Mouse (Mus musculus) spleen, postnatal 4 days (tissue): ENCODE data around the gene Add3.

ENCODE experiments used
- DNase-seq, 2 experiments: peaks; one replicate each; pipeline ENCODE4 v3.0.0; 2022; ENCODE audit warnings: low spot score in 2 of 2

Gene Add3

DNA sequence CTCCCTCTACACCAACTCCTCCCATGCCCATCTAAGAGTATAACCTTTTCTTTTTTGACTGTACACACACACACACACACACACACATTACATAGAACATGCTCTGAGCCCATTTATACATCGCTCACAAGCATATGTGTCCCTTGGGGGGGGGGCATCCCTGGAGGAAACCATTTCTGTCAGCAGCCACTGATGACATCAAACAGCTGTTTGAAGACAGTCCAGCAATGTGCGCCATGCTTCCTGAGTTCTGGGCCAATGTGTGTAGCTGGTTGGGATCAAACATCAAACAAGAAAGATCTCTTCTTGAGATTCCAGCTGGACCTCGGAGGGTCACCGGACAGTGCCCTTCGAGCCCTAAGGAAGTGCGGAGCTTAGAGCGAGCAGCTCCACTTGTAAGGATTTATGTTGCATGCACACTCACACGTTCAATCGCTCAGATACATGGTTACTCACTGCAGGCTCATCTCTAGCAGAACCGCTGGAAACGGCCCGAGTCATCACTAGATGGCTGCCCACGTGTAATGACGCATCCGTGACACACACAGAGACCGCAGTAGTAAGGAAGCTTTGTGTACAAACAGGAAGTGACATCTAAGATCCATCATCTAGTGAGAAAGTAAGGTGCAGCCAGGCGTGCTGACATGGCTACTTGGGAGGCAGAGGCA lies 132.9 kb downstream of the Add3 start:
- DNase-seq: no peak

DNA sequence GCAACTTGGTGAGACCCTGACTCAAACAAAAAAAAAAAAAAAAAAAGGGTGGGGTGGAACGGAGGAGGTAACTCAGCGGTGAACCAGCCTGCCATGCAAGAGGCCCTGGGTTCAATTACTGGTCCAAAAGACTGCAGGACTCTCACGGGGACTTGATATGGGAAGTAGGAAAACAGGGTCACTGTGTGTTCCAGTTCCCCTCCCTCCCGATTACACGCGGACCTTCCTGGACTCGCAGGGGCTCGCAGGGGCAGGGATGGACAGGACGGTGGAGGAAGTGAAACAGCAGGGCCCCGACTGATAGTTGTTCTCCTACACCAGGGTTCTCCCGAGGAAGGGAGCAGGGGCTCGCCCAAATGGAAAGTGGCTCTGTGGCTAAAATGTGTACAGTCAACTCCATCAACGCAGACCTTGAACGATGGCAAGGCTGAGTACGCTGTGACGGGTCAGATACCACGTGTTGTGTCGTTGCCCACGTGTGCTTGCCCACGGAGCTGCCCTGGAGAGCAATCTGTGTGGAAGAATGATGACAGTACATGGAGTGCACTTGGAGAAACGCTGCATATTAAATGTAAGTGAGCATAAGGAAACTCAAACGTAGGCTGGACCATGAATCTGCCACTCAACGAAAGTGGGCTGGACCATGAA lies 133.7 kb downstream of the Add3 start:
- no peak for DNase-seq

DNA sequence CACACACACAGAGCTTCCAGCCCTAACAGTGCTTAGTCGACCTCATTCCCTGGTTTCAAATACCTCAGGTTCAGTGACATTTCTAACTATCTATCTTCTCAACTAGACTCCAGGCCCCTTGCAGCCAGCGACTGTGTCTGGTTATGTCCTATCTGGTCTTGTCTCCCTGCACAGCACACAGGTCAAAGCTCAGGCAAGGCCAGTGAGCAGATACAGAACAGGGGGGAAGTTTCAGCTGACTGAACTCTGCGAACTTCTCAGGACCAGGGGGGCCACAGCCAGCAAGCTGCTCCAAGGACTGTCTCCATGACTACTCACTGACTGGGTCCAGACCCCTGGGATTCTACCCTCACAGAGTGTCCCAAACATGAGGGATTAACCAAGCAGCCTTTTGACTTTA lies 135.0 kb downstream of the Add3 start:
- DNase-seq: no peak

DNA sequence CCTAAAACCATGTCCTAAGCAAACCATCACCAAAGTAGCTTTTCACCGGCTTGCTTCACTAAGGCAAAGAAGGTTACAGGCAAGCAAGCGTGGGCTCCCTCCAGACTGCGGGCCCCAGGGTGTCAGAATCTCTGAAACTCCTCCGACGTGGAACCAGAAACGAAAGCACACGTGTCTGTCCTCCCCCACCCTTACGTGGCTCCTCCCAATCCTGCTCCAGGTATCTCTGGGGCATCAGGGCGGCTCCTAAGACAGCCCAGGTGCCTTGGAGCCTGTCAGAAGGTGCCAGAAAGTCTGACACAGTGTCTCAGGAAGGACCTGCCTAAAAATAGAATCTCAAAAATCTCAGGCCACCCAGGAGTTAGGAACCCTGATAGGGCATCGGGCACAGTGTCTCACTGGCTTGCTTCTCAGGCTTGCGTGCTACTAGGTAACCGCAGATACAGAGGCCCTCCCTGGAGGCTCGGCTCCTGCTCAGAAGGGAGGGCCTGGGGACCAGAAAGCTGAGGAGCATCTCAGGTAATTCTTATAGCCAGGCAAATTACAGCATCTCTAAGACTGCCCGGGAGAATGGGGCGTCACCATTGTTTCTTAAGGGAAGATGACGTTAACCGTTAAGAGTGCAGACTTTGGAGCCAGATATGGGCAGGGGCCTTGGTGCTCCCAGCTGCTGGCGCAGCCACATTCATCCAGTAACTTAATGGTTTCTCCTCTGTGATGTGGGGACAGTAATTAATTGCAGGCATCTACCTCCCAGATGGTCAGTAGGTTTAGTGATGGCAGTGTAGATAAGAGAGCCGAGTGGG lies 136.9 kb downstream of the Add3 start:
- DNase-seq: no peak

DNA sequence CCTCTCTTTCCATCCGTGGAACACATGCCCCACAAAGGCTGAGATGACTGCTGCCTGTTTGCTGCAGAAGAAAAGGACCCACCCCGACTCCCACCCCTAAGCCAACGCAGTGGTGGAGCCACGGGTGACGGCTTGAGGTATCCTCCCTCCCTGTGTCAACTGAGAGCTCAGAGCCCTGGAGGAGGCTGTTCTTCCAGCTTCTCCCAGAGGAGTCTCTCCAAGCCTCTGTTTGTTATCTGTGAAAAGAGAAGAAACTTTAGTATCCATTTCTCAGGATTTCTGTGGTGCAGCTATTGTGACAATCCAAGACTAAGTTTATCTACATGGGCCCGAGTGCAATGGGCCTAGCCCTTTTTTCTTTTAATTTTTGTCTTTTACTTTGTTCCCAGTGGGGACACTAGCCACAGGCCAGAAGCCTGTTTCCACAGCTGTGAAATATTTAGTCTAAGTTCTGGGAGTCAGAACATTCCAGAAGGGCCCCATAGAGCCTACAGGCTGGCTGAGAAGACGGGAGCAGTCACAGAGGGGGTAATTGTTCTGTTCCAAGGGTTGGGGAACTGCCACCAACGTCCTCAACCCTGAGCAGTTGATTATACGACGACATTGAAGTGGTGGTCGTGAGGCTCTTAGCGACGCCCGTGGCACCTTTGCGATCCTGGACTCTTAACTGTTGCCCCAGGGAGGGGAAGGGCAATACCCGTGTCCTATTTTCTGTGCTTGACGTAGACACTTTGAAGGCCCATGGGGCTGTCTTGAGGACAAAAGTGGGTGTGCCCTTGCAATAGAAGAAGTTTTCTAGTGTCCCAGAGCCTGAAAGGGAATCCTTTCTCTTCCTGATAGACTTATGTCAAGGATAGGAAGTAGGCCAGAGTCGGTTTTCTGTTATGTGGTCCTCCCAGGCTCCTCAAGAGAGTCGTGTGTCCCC lies 138.5 kb downstream of the Add3 start:
- no peak for DNase-seq

DNA sequence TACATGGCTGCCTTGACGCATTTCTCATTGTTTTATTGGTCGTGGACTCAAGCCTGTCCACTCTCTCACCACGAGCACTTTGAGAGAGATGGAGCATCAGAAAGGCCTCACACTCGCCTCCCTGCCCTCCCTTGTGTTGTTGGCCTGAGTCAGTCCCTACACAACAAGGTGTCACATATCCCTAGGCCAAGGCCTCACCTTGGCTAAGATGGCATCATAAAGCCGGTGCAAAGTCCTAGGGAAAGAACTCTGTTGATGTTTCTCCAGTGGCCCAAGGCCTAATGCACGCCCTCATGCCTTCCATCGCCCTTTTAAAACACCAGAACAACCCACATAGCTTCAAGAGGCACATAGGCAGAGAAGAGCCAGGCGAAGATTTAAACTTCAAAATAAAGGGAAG lies 140.0 kb downstream of the Add3 start:
- DNase-seq: no peak

DNA sequence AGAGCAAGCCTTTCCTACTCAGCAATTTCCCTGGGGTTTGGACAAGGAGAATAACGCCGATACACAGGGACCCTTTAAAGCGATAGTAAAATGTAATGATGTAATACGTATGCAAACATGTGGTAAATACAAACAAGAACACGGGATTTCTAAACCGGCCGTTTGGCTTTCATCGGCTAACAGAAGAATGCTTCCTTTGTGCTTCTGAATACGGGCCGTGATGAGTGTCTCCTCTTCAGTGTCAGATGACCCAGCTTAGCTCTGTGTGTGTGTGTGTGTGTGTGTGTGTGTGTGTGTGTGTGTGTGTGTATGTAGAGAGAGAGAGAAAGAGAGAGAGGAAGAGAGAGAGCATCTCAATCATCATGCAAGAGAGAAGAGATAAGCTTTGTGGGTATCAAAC lies 142.3 kb downstream of the Add3 start:
- no peak for DNase-seq

DNA sequence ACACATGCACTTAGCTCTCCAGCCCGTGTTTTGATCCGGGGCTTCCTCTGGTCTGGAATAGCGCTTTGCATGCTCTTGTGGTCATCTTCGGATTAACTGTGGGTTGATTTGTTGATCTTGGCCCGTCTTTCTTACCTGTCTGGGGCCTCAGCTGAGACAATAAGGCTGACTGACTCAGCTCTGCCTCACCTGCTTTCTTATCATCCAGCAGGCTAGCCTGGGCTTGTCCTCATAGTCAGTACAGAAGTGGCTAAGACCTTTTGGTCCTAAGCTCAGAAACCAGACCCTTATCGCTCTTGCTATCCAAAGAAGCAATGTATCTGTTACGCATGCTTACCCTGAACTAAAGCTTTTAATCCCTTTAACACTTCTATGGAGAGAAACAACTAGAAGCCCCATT lies 143.5 kb downstream of the Add3 start:
- no peak for DNase-seq

DNA sequence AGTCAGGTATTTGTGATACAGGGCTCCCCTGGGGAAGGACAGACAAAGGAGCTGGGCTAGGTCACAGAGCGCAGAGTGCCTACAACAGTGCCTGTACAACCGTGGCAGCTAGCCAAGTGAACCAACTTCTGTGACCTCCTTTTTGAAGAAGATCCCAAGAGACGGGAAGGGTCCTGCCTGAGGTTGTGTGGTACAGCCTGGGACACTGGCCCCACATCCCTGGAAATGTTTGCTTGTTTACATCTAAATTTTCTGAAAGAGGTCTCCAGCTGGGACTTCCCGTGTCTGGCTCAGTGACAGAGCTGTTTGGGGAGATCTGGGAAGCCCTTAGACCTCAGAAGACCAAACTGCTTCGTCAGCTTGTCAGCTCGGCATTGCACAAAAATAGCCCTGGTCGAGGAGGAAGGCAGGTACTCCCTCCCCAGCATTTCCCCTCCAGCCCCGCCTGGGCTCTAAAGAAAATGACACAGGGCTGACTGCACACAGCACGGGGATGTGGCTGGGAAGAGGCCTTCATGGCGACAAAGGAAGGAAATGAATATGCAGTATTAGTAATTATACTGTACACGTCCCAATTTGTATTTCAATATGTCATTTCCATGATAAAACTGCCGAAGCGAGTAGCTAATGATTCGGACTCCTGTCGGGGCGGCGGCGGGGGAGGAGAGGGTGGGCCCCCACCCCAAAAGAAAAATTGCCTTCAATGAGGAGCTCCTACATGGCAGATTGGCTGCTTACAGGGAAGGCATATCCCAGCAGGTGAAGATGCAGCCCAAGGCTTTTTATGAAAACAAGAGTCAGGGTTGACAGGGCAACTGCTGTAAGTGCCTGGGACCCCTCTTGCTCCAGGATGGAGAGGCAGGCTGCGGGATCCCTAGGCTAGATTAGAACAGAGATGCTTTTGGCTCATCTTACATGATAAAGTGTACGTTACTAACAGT lies 144.3 kb downstream of the Add3 start:
- DNase-seq: no peak

DNA sequence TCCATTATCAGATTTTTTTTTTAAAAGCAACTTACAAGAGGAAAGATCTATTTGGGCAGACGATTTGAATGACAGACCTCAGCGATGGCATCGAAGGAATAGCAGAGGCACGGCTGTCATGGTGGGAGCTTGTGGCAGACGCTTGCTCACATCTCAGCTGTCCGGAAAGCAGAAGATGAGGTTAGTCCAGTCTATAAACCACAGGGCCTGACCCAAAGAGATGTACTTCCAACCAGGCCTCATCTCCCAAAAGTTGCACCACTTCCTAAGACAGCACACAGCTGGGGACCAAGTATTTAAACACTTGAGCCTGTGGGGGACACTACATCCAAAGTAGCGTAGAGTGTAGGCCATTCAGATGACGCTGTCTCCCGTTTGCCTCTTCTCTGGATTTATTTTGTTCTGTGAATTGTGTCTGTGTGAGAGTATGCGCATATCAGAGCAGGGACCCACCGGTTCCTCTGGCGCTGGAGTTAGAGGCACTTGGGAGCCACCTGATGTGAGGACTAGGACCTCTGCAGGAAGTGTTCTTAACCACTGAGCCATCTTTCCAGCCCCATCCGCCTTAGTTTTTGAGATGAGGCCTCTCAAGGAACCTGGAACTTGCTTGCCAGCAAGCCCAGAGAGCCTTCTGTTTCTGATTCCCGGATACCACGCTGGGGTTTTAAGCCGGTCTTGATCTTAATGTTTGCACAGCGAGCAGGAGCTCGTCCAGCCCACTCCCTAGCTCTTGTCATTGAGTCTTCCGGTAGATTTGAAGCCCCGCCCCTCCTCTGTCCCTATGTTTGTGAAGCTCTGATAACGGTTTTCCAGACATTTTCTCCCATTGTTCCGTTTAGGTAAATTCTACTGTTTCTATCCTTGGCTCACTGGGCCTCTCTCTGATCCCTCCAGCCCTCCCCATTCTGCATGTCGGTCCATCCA lies 156.3 kb downstream of the Add3 start:
- DNase-seq: no peak
